Mouse (Mus musculus): ENCODE data around the gene Ypel3.

DNA sequence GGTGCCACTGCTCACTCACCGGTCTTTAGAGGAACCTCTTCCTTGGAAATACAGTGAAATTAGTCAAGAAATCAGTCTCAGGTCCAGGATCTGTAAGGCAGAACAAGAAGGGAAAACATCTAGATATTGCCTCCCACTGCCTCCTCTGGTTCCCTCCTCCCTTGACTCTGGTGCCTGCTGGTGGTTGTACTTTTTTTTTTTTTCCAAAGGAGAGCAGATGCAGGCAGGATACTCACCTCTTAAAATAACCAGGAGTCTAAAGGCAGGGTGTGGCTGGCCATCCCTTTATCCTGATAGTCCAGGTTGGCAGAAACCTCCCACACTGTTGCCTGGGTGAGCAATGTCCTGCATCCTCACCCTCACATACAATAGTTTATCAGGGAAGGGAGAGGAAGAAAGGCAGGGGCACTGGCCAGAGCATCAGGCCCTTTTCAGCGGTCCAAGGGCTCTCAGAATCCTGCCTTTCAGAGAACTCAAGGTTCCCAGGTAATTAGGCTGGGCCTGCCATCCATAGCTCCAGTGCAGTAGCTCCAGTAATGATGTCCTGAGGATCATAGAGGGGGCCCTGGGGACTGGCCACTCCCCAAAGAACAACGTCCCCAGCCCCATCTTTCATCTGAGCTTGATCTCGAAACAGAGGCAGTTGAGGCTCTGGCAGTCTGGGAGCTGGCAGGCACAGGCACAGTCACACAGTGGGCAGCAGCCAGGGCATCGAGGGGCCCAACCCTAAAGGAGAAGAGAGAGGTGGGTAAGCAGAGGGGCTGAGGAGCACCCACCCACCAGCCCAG is 23.7 kb downstream of the Ypel3 start:
- TF ChIP-seq POLR2A (IDR thresholded peaks at IDR 0.05; ENCODE audit: borderline replicate concordance, insufficient read depth, low read length) (no peak), CTCF (IDR thresholded peaks at IDR 0.05; ENCODE audit: borderline replicate concordance, insufficient read depth, low read depth, low read length) (no peak)

All from cerebellum, adult 2 months (tissue).